Mouse (Mus musculus): ENCODE measurements around the gene Stard9. TPM values are rescaled to one million over a fixed set of nuclear protein-coding genes. Genes with fewer than 3 reads are reported as not detected.
"Not testable (repeated sequence)": the region's sequence is repeated elsewhere in the genome, so short reads cannot be mapped to it uniquely, and the experiment has no call there.

The Stard9 gene
- polyA plus RNA-seq, 1 experiment from 2014 or later = 15.4 TPM

GRCm38 (mm10) chr2:120670253-120670652, 41.3 kb downstream of the Stard9 start:
- WGBS = 40% methylated on average over 2 of the region's 2 CpGs
- peak; percentile 86 for DNase-seq (ENCODE audit: low spot score)
- H3K27ac ChIP-seq (ENCODE audit: low read length) = no peak overlapping the region

GRCm38 (mm10) chr2:120681151-120681550, 52.2 kb downstream of the Stard9 start:
- H3K9ac ChIP-seq (replicated peaks; ENCODE audit: low read depth); H3K27ac ChIP-seq (ENCODE audit: low read length); H3K4me2 ChIP-seq (replicated peaks; ENCODE audit: low read depth, low read length); H3K9me3 ChIP-seq (ENCODE audit: low read length); ATAC-seq; DNase-seq (ENCODE audit: low spot score); H3K4me1 ChIP-seq (ENCODE audit: insufficient read depth, low read depth, low read length); H3K27me3 ChIP-seq (replicated peaks; ENCODE audit: insufficient read depth, low read length); H3K4me3 ChIP-seq (ENCODE audit: low read depth, low read length): not testable (repeated sequence)
- WGBS = 74% methylated on average over 7 of the region's 7 CpGs
- H3K36me3 ChIP-seq (ENCODE audit: insufficient read depth, low read length) = peaks cover 14% of the 10 kb centered on the region; the same call in 1 of the 2 replicates

More at GRCm38 (mm10) chr2:120670253-120670652, 41.3 kb downstream of the Stard9 start:
- no peaks in the 10 kb centered on the region for H3K9me3 ChIP-seq (ENCODE audit: low read length)
- ATAC-seq = peak; percentile 81
- H3K4me2 ChIP-seq (replicated peaks; ENCODE audit: low read depth, low read length) = no peak overlapping the region
- TF ChIP-seq EP300 (IDR thresholded peaks at IDR 0.05) (peak; percentile 67), CTCF (IDR thresholded peaks at IDR 0.05) (peak; percentile 68)
- no peak overlapping the region for H3K9ac ChIP-seq (replicated peaks; ENCODE audit: low read depth)
- H3K4me3 ChIP-seq (ENCODE audit: low read depth, low read length) = no peak overlapping the region
- no peaks in the 10 kb centered on the region for H3K27me3 ChIP-seq (replicated peaks; ENCODE audit: insufficient read depth, low read length)
- no peaks in the 10 kb centered on the region for H3K4me1 ChIP-seq (ENCODE audit: insufficient read depth, low read depth, low read length)
- H3K36me3 ChIP-seq (ENCODE audit: insufficient read depth, low read length) = 0 out of 2 replicates have a peak, but pooled peaks cover 4% of the 10 kb centered on the region

GRCm38 (mm10) chr2:120697767-120698166, 68.8 kb downstream of the Stard9 start:
- Histone ChIP-seq H3K4me3 (ENCODE audit: low read depth, low read length) (no peak overlapping the region), H3K9ac (replicated peaks; ENCODE audit: low read depth) (no peak overlapping the region), H3K27me3 (replicated peaks; ENCODE audit: insufficient read depth, low read length) (no peaks in the 10 kb centered on the region), H3K27ac (ENCODE audit: low read length) (no peak overlapping the region), H3K36me3 (ENCODE audit: insufficient read depth, low read length) (peaks cover 23% of the 10 kb centered on the region; the same call in 1 of the 2 replicates), H3K4me1 (ENCODE audit: insufficient read depth, low read depth, low read length) (no peaks in the 10 kb centered on the region), H3K9me3 (ENCODE audit: low read length) (no peaks in the 10 kb centered on the region), H3K4me2 (replicated peaks; ENCODE audit: low read depth, low read length) (no peak overlapping the region)
- 70% methylated on average over 5 of the region's 5 CpGs for WGBS
- ATAC-seq = no peak
- no peak for TF ChIP-seq CTCF (IDR thresholded peaks at IDR 0.05)
- no peak for TF ChIP-seq EP300 (IDR thresholded peaks at IDR 0.05)
- DNase-seq (ENCODE audit: low spot score) = no peak

GRCm38 (mm10) chr2:120700379-120700885, 71.5 kb downstream of the Stard9 start:
- Histone ChIP-seq H3K4me1 (ENCODE audit: insufficient read depth, low read depth, low read length) (no peaks in the 10 kb centered on the region), H3K36me3 (ENCODE audit: insufficient read depth, low read length) (peaks cover 15% of the 10 kb centered on the region; the same call in 1 of the 2 replicates), H3K27ac (ENCODE audit: low read length) (no peak overlapping the region), H3K4me2 (replicated peaks; ENCODE audit: low read depth, low read length) (no peak overlapping the region), H3K4me3 (ENCODE audit: low read depth, low read length) (no peak overlapping the region), H3K9ac (replicated peaks; ENCODE audit: low read depth) (no peak overlapping the region), H3K27me3 (replicated peaks; ENCODE audit: insufficient read depth, low read length) (no peaks in the 10 kb centered on the region), H3K9me3 (ENCODE audit: low read length) (no peaks in the 10 kb centered on the region)
- 78% methylated on average over 3 of the region's 3 CpGs for WGBS
- DNase-seq (ENCODE audit: low spot score) (no peak), ATAC-seq (no peak)
- TF ChIP-seq EP300 (IDR thresholded peaks at IDR 0.05) = no peak
- no peak for TF ChIP-seq CTCF (IDR thresholded peaks at IDR 0.05)

- 73% methylated on average over 5 of the region's 5 CpGs for WGBS
- Histone ChIP-seq H3K4me2 (replicated peaks; ENCODE audit: low read depth, low read length) (no peak overlapping the region), H3K27me3 (replicated peaks; ENCODE audit: insufficient read depth, low read length) (no peaks in the 10 kb centered on the region), H3K27ac (ENCODE audit: low read length) (no peak overlapping the region), H3K36me3 (ENCODE audit: insufficient read depth, low read length) (peaks cover 20% of the 10 kb centered on the region), H3K9ac (replicated peaks; ENCODE audit: low read depth) (no peak overlapping the region), H3K4me3 (ENCODE audit: low read depth, low read length) (no peak overlapping the region), H3K9me3 (ENCODE audit: low read length) (no peaks in the 10 kb centered on the region), H3K4me1 (ENCODE audit: insufficient read depth, low read depth, low read length) (no peaks in the 10 kb centered on the region)
- DNase-seq (ENCODE audit: low spot score) = no peak
- no peak for ATAC-seq
- TF ChIP-seq EP300 (IDR thresholded peaks at IDR 0.05) = no peak
- no peak for TF ChIP-seq CTCF (IDR thresholded peaks at IDR 0.05)
Observed at GRCm38 (mm10) chr2:120702675-120703074, 73.8 kb downstream of the Stard9 start.

GRCm38 (mm10) chr2:120707041-120707440, 78.1 kb downstream of the Stard9 start:
- TF ChIP-seq CTCF (IDR thresholded peaks at IDR 0.05) (no peak), EP300 (IDR thresholded peaks at IDR 0.05) (no peak)
- Histone ChIP-seq H3K4me1 (ENCODE audit: insufficient read depth, low read depth, low read length) (no peaks in the 10 kb centered on the region), H3K4me3 (ENCODE audit: low read depth, low read length) (no peak overlapping the region), H3K27me3 (replicated peaks; ENCODE audit: insufficient read depth, low read length) (no peaks in the 10 kb centered on the region), H3K36me3 (ENCODE audit: insufficient read depth, low read length) (peaks cover 18% of the 10 kb centered on the region; the same call in 1 of the 2 replicates), H3K4me2 (replicated peaks; ENCODE audit: low read depth, low read length) (no peak overlapping the region), H3K9ac (replicated peaks; ENCODE audit: low read depth) (no peak overlapping the region), H3K9me3 (ENCODE audit: low read length) (no peaks in the 10 kb centered on the region), H3K27ac (ENCODE audit: low read length) (no peak overlapping the region)
- ATAC-seq (no peak), DNase-seq (ENCODE audit: low spot score) (no peak)

- ATAC-seq = no peak
- no peak for DNase-seq (ENCODE audit: low spot score)
- Histone ChIP-seq H3K36me3 (ENCODE audit: insufficient read depth, low read length) (peaks cover 43% of the 10 kb centered on the region), H3K9ac (replicated peaks; ENCODE audit: low read depth) (no peak overlapping the region), H3K27me3 (replicated peaks; ENCODE audit: insufficient read depth, low read length) (no peaks in the 10 kb centered on the region), H3K4me1 (ENCODE audit: insufficient read depth, low read depth, low read length) (no peaks in the 10 kb centered on the region), H3K4me3 (ENCODE audit: low read depth, low read length) (no peak overlapping the region), H3K9me3 (ENCODE audit: low read length) (no peaks in the 10 kb centered on the region), H3K4me2 (replicated peaks; ENCODE audit: low read depth, low read length) (no peak overlapping the region), H3K27ac (ENCODE audit: low read length) (no peak overlapping the region)
- TF ChIP-seq CTCF (IDR thresholded peaks at IDR 0.05) (no peak), EP300 (IDR thresholded peaks at IDR 0.05) (no peak)
- 77% methylated on average over 3 of the region's 3 CpGs for WGBS
Observed at GRCm38 (mm10) chr2:120710154-120710553, 81.2 kb downstream of the Stard9 start.
